Mouse (Mus musculus) lung, postnatal 0 days (tissue): ENCODE results near the gene Dgcr2.

Experiments
- CTCF ChIP-seq: IDR thresholded peaks from 2 replicates; pipeline ENCODE4 v1.5.1; 2016; ENCODE audit warnings: antibody characterized with exemption, mild to moderate bottlenecking
- EP300 ChIP-seq: IDR thresholded peaks from 2 replicates; pipeline ENCODE4 v1.6.1; 2016; ENCODE audit warnings: antibody characterized with exemption, mild to moderate bottlenecking, control low read depth

DNA sequence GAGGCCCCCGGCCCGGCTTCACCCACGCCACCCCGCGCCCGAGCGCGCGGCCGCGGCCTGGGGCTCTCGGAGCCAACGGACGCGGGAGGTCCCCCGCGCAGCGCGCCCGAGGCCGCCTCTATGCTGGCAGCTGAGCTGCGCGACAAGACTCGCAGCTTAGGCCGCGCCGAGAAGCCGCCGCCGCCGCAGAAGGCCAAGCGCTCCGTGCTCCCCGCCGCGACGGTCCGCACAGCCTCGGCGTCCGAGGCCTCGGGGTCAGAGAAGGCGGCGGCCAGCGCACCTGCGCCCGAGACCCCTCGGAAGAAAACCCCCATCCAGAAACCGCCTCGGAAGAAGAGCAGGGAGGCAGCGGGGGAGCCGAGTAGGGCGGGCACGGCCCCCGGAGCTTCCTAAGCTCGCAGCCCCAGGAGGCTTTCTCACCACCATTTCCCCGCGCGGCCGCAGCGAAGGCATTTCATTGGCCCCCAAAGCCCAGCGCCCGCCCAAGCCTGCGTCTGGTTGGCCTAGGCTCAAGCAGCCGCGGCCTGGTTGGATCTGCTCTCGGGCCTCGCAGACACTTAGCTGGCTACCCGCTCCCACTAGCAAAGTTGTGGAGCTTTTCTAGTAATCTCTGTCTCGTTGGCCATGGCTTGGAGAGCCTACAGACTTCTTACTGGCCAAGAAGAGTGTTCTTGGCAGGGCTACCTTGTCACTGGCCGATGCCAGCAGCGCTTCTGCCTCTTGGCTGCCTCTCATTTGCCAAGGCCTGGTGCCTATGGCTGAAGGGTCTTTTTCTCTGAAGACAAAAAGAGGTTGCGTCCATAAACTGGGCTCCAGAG is 91.0 kb downstream of the Dgcr2 start:
- TF ChIP-seq CTCF = no peak
- no peak for TF ChIP-seq EP300
